Comparison of ENCODE assay signal across 7 mouse cellular contexts in genomic region chr1:135828918-135829317, GRCm38 (mm10). TPM values are rescaled to one million over a fixed set of nuclear protein-coding genes. Genes with fewer than 3 reads are reported as not detected.
DNase-seq lines count a peak whose midpoint lies in the region; ATAC-seq and TF ChIP-seq lines count a peak whose summit lies in the region.

No protein-coding gene starts in this region.

- intact Hi-C loops in left cerebral cortex, adult 2 months (cut with DNase I): loop anchor here (1.0 to 5.0 kb wide), 2 partner anchors 18 to 77 kb away; no protein-coding TSS in a partner anchor
- intact Hi-C loops in left cerebral cortex, postnatal 36 days (cut with DNase I): loop anchor here (5.0 kb wide), 1 partner anchor 77 kb away; no protein-coding TSS in a partner anchor

- in situ Hi-C loops in ES-E14 (cut with MboI; ENCODE audit: low sequenced_read_pairs in 2 of 2, unreplicated experiment in 2 of 2): no loop called here

- ATAC-seq in heart, embryonic 11.5 days (replicated peaks; ENCODE audit: insufficient number of reproducible peaks, low FRiP score, low TSS enrichment): no peak

- 0 out of 4 replicates have a peak, but pooled peaks cover 0 to 2% of the 10 kb centered on the region in 2 experiments for H3K4me1 ChIP-seq in ES-E14 (ENCODE audit: control insufficient read depth in 2 of 2, insufficient read depth in 2 of 2, low read length in 2 of 2, poor library complexity in 1 of 2)
- H3K4me1 ChIP-seq in heart, embryonic 11.5 days (ENCODE audit: control insufficient read depth, insufficient read depth, low read length): peaks cover 26% of the 10 kb centered on the region

- H3K36me3 ChIP-seq in ES-E14 (ENCODE audit: control insufficient read depth, insufficient read depth, low read length, poor library complexity, severe bottlenecking): peaks cover 23% of the 10 kb centered on the region; the same call in 1 of the 2 replicates
- no peaks in the 10 kb centered on the region for H3K36me3 ChIP-seq in heart, embryonic 11.5 days (ENCODE audit: control insufficient read depth, insufficient read depth, low read length)

- TF ChIP-seq CTCF in left cerebral cortex, adult 2 months (IDR thresholded peaks at IDR 0.05): peak; percentile 49

- 6% methylated on average over 1 of the region's 1 CpGs for WGBS in heart, embryonic 11.5 days (ENCODE audit: insufficient replicate concordance)

- no peak overlapping the region for H3K27ac ChIP-seq in left cerebral cortex, adult 2 months
- no peak overlapping the region for H3K27ac ChIP-seq in ES-E14 (ENCODE audit: insufficient read depth, low read depth, low read length, poor library complexity, severe bottlenecking)
- H3K27ac ChIP-seq in heart, embryonic 11.5 days (ENCODE audit: low read depth, low read length): no peak overlapping the region

- H3K9me3 ChIP-seq in ES-E14 (ENCODE audit: control insufficient read depth, insufficient read depth, low read depth, low read length): no peaks in the 10 kb centered on the region
- H3K9me3 ChIP-seq in heart, embryonic 11.5 days (replicated peaks; ENCODE audit: control insufficient read depth, low read length): no peaks in the 10 kb centered on the region

- H3K9ac ChIP-seq in ES-E14 (ENCODE audit: insufficient read depth, low read depth, low read length, poor library complexity, severe bottlenecking): no peak overlapping the region
- no peak overlapping the region for H3K9ac ChIP-seq in heart, embryonic 11.5 days (ENCODE audit: low read depth, low read length)

- DNase-seq in left cerebral cortex, adult 2 months (ENCODE audit: extremely low spot score in 1 of 2, low spot score in 2 of 2): peak; percentile 34 to 38
- DNase-seq in left cerebral cortex, postnatal 36 days (ENCODE audit: low spot score in 2 of 2): no peak
- peak; percentile 63 for DNase-seq in ES-E14 (ENCODE audit: low read depth, low spot score)
- peak; percentile 52 for DNase-seq in c-Kit-positive CD71-negative TER-119-negative erythroid progenitor cells, embryonic 14.5 days (ENCODE audit: low read depth)
- DNase-seq in kidney, postnatal 36 days: peak; percentile 51 to 70
- peak; percentile 50 for DNase-seq in retina, adult 2 months (ENCODE audit: low read depth, low spot score)

- peaks cover 6% of the 10 kb centered on the region; the same call in 1 of the 2 replicates for H3K27me3 ChIP-seq in heart, embryonic 11.5 days (ENCODE audit: control insufficient read depth, insufficient read depth, low read length)

- no peak overlapping the region for H3K4me2 ChIP-seq in heart, embryonic 11.5 days

- H3K4me3 ChIP-seq in left cerebral cortex, adult 2 months: no peak overlapping the region
- no peak overlapping the region for H3K4me3 ChIP-seq in ES-E14 (ENCODE audit: insufficient read depth in 1 of 2, low read depth in 1 of 2, low read length in 2 of 2, poor library complexity in 1 of 2, severe bottlenecking in 1 of 2)
- no peak overlapping the region for H3K4me3 ChIP-seq in heart, embryonic 11.5 days (ENCODE audit: low read depth, low read length)

TF ChIP-seq in ES-E14, 5 proteins besides CTCF, POLR2A, EP300 and RAD21:
- TF ChIP-seq ZC3H11A (IDR thresholded peaks at IDR 0.05; ENCODE audit: borderline replicate concordance, low read depth, low read length) (0 out of 2 replicates have a peak, but pooled peaks have one; percentile 13), HCFC1 (IDR thresholded peaks at IDR 0.05; ENCODE audit: borderline replicate concordance, insufficient read depth, low read length) (no peak), MAFK (IDR thresholded peaks at IDR 0.05; ENCODE audit: insufficient read depth, low read depth, low read length) (no peak), ZNF384 (IDR thresholded peaks at IDR 0.05; ENCODE audit: low read depth, low read length) (no peak), CHD2 (IDR thresholded peaks at IDR 0.05; ENCODE audit: low read depth, low read length) (no peak)

RNA-seq across cellular contexts. Expression of gene Tnnt2, which starts 7.2 kb away (rescaled TPM):
- 1 to 10 TPM; 7.5 to 8.9 TPM for total RNA-seq in left cerebral cortex, adult 2 months (2021)
- 1 to 10 TPM; 5.8 to 7.5 TPM for total RNA-seq in left cerebral cortex, postnatal 36 days (2021)
- 0.69 and 2.5 TPM in 2 replicates for total RNA-seq in ES-E14 (2012; rRNA removed)
- polyA plus RNA-seq in heart, embryonic 11.5 days (2014; fragmentation: Nextera tagmentation; extraction: Ambion mirVana): 3,916 and 3,947 TPM in 2 replicates

RNA-seq across cellular contexts. Expression of gene Lad1, which starts 10.5 kb away (rescaled TPM):
- under 1 TPM; 0.95 to 0.98 TPM for total RNA-seq in left cerebral cortex, adult 2 months (2021)
- total RNA-seq in left cerebral cortex, postnatal 36 days (2021): 1 to 10 TPM; 1.1 to 1.5 TPM
- 5.2 and 9.0 TPM in 2 replicates for total RNA-seq in ES-E14 (2012; rRNA removed)
- 2.3 and 3.1 TPM in 2 replicates for polyA plus RNA-seq in heart, embryonic 11.5 days (2014; fragmentation: Nextera tagmentation; extraction: Ambion mirVana)

RNA-seq across cellular contexts. Expression of gene Tnni1, which starts 49.7 kb away (rescaled TPM):
- total RNA-seq in left cerebral cortex, adult 2 months (2021): 1 to 10 TPM; 1.6 to 1.7 TPM
- total RNA-seq in left cerebral cortex, postnatal 36 days (2021): 1 to 10 TPM; 2.2 to 4.8 TPM
- 1.1 and 1.6 TPM in 2 replicates for total RNA-seq in ES-E14 (2012; rRNA removed)
- polyA plus RNA-seq in heart, embryonic 11.5 days (2014; fragmentation: Nextera tagmentation; extraction: Ambion mirVana): 3,442 and 3,640 TPM in 2 replicates

Comparison
In these comparisons a context has a peak if more than half of its experiments do, and no peak if none do; other contexts are left out.
1. DNase-seq: peak in left cerebral cortex, adult 2 months (2 of 2), ES-E14 (single experiment), c-Kit-positive CD71-negative TER-119-negative erythroid progenitor cells, embryonic 14.5 days (single experiment), kidney, postnatal 36 days (2 of 2) and retina, adult 2 months (single experiment); none in left cerebral cortex, postnatal 36 days (0 of 2).